Mouse (Mus musculus) layer of hippocampus, postnatal 36 days (tissue): ENCODE data around the gene Bcl2. TPM values are rescaled to one million over a fixed set of nuclear protein-coding genes. Genes with fewer than 3 reads are reported as not detected.

Experiments
- DNase-seq, 2 experiments: peaks; one replicate each; pipeline ENCODE4 v3.0.0; 2022
- microRNA-seq, 2 experiments: library from miRNA; unstranded; fragments of <30 nt; microRNA quantifications; one replicate each; pipeline ENCODE4 v1.2.0; 2021
- total RNA-seq, 2 experiments: library from RNA; stranded (reverse); gene quantifications; 2 replicates each; pipeline ENCODE4 v1.2.3; 2021

Bcl2 gene
- total RNA-seq, 2 experiments from 2014 or later = 9.3 to 9.4 TPM

- DNase-seq = no peak
These were observed 216.1 kb downstream of the Bcl2 start for GRCm38 (mm10) chr1:106497999-106498398.

Small RNA genes within 50 kb of the gene (microRNA-seq; reads per million reads assigned to microRNA genes)
- 0 reads per million in 2 experiments for gene Mir3473f

Other genes starting within 250 kb of the Bcl2 start
- 10 to 100 TPM; 23.6 to 23.9 TPM for gene Kdsr, start 45.5 kb upstream of the Bcl2 start, total RNA-seq
- 10 to 100 TPM; 60.8 to 61.6 TPM for gene Vps4b, start 82.5 kb upstream of the Bcl2 start, total RNA-seq
- gene Serpinb5, start 146.9 kb upstream of the Bcl2 start, total RNA-seq = not detected
- not detected for gene Serpinb12, start 220.2 kb upstream of the Bcl2 start, total RNA-seq